Mouse (Mus musculus): ENCODE data around the gene Kctd15. TPM values are rescaled to one million over a fixed set of nuclear protein-coding genes. Genes with fewer than 3 reads are reported as not detected.
A peak's percentile ranks its signal among the peaks of the same experiment; 100 is the strongest.

Kctd15 gene
- 10 to 100 TPM; 16.0 to 16.2 TPM for total RNA-seq (2021)
- long read RNA-seq, experiment 1, partial matches to known transcripts: 1 of 7 reads
- long read RNA-seq, experiment 1, other reads (novel, unspliced or antisense): 3 of 7 reads
- long read RNA-seq, experiment 2, partial matches to known transcripts: 1 of 4 reads
- long read RNA-seq, experiment 2, other reads (novel, unspliced or antisense): 0 of 4 reads

- intact Hi-C loops (cut with DNase I): loop anchor here (5.0 kb wide), 1 partner anchor 164 kb away; no protein-coding TSS in a partner anchor
- DNase-seq (ENCODE audit: low spot score in 2 of 2): no peak
Observed at GRCm38 (mm10) chr7:34656632-34657031, at the start of gene Kctd15. Gene Kctd15 (minus strand): TSS chr7:34656732.

DNA sequence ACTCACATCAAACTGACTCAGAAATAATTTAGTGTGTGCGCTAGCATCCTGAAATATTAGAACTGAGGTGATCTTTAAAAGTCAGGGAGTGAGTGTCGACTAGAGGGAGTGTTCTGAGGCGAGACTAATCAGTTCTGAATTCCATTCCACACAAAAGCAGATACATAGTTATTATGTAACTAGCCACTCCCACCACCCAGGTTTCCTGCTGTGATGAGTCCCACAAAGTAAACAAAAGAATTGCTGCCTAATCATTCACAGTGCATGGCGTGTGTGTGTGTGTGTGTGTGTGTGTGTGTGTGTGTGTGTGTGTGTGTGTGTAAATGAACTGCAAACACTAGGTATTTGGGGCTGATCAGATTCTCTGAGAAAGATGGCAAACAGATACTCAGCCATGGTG lies 47.9 kb upstream of the Kctd15 start:
- intact Hi-C loops (cut with DNase I): no loop called here

GRCm38 (mm10) chr7:34703437-34703836 lies 46.9 kb upstream of the Kctd15 start:
- intact Hi-C loops (cut with DNase I): no loop called here
- DNase-seq (ENCODE audit: low spot score in 2 of 2): no peak

More for the DNA sequence above, 47.9 kb upstream of the Kctd15 start:
- no peak for DNase-seq (ENCODE audit: low spot score in 2 of 2)

DNA sequence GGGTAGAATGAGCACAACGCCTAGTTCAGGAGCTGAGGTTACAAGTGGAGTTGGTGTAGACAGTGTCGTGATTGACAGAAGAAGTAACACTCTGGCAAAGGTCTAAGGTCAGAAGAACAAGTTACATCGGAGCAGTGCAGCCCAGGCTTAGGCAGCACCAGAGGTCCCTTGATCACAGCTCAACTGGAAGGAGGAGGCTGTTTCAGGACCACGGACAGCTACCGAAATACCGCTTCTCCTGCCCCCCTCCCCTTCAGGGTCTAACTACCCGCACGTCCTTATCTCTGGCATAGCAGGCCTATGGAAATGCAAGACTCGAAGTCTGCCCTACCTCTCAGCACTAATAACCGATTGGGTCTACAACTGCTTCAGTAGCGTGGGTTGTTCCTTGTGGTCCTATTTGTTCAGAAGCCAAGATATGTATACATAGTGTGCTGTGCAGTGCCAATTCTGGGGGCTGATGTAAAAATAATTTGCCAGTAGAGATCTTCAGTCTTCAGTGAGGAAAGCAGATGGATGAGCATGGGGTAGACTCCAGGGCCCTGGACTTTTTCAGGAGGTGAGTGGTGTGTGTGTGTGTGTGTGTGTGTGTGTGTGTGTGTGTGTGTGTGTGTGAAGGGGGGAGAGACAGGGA lies 46.3 kb upstream of the Kctd15 start:
- peak in 1 of 2 experiments; percentile 57 for DNase-seq (ENCODE audit: low spot score in 2 of 2)
- intact Hi-C loops (cut with DNase I): no loop called here

GRCm38 (mm10) chr7:34699888-34700287 lies 43.4 kb upstream of the Kctd15 start:
- intact Hi-C loops (cut with DNase I): loop anchor here (2.0 kb wide), 1 partner anchor 79 kb away; no protein-coding TSS in a partner anchor
- DNase-seq (ENCODE audit: low spot score in 2 of 2): no peak

DNA sequence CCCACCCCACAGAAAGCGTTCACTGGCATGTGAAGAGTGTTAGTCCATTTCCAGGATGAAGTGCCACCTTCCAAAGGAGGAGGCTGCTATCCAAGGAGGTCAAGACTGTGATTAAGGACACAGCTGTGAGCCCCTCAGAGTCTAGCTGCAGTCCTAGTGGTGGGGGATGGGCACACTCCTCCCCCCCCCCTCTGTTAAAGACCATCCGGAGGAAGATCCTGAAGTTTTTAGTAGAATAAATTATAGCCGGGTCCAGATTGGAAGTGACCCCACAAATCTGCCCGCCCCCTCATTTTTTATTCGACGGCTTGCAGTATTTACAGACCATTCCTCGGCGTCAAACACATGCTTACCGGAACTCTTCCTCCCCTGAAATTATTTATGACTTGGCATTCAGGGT lies 41.7 kb upstream of the Kctd15 start:
- intact Hi-C loops (cut with DNase I): no loop called here
- no peak for DNase-seq (ENCODE audit: low spot score in 2 of 2)

DNA sequence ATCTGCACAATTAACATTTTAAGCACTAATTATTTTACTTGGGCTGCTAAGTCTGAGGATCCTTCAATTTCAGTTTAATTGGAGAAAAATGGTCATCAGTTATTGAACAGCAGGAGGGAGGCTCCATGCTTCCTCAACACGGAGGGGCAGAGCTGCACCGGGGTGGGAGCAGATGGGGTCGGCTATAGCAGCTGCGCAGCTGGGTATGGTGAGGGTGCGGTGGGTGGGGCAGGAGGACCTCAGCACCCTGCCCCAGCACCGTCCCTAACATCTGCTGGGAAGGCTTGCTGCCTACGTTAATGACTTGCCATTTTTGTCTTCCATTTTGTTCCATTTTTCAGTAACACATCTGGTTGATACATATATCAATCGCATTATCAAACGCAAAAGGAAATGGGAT lies 39.6 kb upstream of the Kctd15 start:
- intact Hi-C loops (cut with DNase I): no loop called here
- no peak for DNase-seq (ENCODE audit: low spot score in 2 of 2)

DNA sequence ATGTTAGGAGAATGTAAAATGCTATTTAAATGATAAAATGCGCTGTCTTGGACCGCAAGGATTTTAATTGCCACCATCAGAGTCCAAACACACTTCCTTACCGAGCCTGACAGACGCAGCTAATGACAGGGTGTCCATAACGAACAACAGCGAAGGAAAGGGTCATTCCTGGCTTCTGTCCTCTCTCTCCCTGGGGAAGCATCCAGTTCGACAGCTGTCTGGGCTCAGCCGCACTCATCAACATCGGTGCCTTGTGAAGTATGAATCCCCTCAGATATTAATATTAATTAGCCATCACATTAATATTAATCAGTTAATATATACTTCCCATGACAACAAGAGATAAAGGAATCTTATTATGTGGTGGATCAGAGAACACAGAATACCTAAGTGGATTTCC lies 38.4 kb upstream of the Kctd15 start:
- DNase-seq (ENCODE audit: low spot score in 2 of 2): no peak
- intact Hi-C loops (cut with DNase I): no loop called here

DNA sequence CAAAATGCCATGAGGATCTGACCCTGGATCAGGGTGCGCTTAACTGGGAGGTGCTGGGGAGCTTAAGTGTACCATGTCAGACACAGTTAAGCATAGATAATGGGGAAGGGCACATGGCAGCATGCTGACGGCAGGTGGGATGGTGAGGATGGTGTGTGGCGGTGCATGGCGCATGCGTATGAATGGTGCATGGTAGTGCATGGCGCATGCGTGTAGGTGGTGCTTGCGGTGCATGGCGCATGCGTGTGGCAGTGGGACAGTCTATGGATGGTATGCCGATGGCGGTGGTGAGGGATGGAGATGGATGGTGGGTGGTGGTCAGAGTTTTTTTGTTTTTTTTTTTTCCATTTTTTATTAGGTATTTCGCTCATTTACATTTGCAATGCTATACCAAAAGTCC lies 37.4 kb upstream of the Kctd15 start:
- DNase-seq (ENCODE audit: low spot score in 2 of 2): no peak
- intact Hi-C loops (cut with DNase I): no loop called here

DNA sequence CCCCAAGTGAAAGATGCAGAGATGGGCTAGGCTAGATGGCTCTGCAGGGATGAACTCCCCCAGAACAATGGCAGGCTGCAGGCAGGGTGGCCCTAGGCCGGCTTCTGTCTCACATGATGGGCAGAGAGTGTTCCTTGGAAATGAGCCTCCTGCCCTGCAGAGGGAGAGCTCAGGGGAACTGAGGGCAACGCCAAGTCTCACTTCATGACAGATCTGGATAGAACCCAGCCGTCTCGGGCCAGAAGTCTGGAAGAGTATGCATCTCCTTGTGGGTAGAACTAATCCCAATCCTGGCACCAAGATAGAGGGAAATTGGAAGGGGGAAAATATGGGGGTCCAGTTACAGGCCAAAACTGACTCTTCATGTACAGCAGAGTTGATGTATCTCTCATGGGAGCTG lies 36.5 kb upstream of the Kctd15 start:
- intact Hi-C loops (cut with DNase I): no loop called here
- no peak for DNase-seq (ENCODE audit: low spot score in 2 of 2)

- intact Hi-C loops (cut with DNase I): no loop called here
Observed at GRCm38 (mm10) chr7:34690111-34690510, 33.6 kb upstream of the Kctd15 start.

GRCm38 (mm10) chr7:34689028-34689427 lies 32.5 kb upstream of the Kctd15 start:
- no peak for DNase-seq (ENCODE audit: low spot score in 2 of 2)
- intact Hi-C loops (cut with DNase I): no loop called here

More at GRCm38 (mm10) chr7:34690111-34690510, 33.6 kb upstream of the Kctd15 start:
- DNase-seq (ENCODE audit: low spot score in 2 of 2): no peak

- DNase-seq (ENCODE audit: low spot score in 2 of 2): no peak
- intact Hi-C loops (cut with DNase I): no loop called here
Observed at GRCm38 (mm10) chr7:34685801-34686200, 29.3 kb upstream of the Kctd15 start.

DNA sequence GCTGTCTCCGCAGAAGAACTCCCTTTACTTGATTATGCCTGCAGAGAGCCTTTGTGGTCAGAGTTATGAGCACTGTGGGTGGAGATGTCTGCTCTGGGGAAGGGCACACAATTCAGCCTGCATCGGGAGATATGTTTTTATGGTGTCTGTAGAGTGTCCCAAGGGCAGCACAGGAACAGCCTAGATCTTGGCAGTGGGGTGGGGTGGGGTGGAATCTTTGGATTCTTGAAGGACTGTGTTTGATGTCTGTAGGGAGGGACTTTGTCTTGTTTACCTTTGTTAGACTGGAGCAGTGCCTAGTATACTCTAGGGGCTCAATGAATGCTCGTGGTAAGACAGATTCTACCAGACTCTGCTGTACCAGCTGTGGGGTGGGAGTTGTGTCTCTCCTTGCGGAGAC lies 28.6 kb upstream of the Kctd15 start:
- intact Hi-C loops (cut with DNase I): no loop called here
- DNase-seq (ENCODE audit: low spot score in 2 of 2): no peak

GRCm38 (mm10) chr7:34680771-34681421 lies 24.4 kb upstream of the Kctd15 start:
- intact Hi-C loops (cut with DNase I): no loop called here
- DNase-seq (ENCODE audit: low spot score in 2 of 2): no peak

DNA sequence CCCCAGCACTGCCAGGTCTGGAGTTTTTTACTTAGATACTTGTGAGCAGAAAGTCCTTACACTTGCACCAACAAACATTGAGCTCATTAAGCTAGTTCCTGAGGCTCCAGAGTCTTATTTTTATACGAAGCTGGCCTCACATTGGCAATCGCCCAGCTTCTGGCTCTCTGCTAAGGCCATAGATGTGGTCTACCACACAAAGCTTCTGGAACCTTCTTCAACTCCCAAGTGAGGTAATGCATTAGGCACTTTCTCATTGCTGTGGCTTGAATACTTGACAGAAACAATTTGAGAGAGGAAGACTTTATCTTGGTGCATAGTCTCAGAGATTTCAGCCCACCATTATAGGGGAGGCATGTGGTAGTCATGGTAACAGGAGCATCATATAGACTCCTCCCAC lies 23.4 kb upstream of the Kctd15 start:
- DNase-seq (ENCODE audit: low spot score in 2 of 2): no peak
- intact Hi-C loops (cut with DNase I): loop anchor here (10.0 kb wide), 1 partner anchor 585 kb away; no protein-coding TSS in a partner anchor

DNA sequence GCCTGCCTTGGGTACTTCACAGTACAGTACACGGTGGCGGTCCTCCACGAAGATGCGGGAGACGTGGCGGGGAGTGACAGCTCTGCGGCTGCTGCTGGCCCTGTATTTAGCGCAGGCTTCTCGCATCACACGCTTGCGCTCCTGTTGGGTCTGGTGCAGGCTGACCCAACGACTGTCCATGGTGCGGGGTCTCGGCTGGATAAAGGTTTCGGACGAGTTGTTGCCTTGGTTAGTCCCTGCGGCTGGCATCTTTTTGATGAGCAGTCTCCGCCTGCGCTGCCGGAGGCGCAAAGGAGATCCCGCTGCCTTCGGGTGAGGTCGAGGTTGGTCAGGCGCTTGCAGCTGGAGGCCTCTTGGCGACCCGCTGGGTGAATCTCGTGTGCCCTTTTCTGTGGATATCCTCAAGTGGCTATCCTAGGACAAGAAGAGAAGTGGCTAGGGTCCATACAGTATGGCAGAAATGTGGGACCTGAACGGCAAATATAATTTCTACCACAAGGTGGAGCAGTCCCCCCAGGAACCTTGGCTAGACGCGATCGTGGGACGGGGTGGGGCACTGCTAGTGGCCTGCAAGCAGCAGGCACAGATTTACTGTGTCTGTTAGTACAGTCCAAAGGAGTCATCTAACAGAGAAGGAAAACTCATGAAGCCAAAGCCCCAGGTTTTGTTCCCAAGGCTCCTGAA lies 19.4 kb upstream of the Kctd15 start:
- DNase-seq (ENCODE audit: low spot score in 2 of 2): peak; percentile 82 to 83
- intact Hi-C loops (cut with DNase I): loop anchor here (1.0 to 10.0 kb wide), 3 partner anchors 349 to 589 kb away; no protein-coding TSS in a partner anchor

DNA sequence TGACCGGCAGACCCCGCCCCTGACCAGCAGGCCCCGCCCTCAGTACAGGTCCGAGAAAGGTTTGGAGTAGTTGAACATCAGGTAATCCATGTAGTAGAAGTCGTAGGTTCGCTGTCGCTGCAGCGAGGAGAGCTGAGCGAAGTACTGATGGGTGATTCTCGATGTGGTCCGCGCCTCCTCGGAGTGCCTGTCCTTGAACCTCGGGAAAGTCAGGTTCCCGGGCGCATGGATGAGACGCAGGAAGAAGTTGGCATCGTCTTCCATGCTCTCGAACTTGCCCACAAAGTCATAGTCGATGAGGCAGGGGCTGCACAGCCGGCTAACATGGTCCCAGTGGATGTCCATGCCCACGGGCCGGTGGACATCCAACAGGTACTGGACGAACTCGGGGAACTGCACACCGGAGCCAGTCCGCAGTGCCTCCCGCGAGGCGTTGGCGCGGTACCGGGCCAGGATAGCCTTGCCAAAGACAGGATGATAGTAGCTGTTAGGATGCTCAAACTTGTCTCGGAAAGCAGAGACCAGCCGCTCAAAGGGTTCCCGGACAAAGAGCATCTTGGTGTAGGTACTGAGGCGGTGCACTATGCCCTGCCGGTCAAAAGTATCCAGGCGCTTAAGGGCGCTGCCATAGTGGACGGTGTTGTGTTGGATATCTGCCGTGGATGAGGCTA lies 18.7 kb upstream of the Kctd15 start:
- DNase-seq (ENCODE audit: low spot score in 2 of 2): no peak
- intact Hi-C loops (cut with DNase I): loop anchor here (1.0 to 10.0 kb wide), 2 partner anchors 498 to 590 kb away; no protein-coding TSS in a partner anchor

DNA sequence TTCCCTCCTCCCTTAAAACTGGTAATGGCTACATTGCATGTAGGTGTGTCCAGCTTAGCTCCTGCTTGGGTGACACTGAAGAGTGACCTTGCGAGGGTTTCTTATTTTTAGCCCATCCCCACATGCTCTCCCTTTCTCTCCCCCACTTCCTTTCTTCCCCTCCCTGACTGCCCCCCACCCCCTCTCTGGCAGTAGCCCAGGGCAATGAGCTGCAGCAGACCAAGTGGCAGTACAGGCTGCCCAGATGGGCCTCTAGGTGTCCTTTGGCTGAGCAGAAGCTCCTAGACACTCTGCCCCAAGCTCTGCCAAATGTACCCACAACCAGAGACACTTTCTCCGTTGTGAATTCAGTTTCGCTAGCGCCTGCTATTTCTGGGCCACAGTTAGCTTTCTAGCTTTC lies 16.4 kb upstream of the Kctd15 start:
- DNase-seq (ENCODE audit: low spot score in 2 of 2): no peak
- intact Hi-C loops (cut with DNase I): loop anchor here (1.0 to 10.0 kb wide), 3 partner anchors 234 to 592 kb away; no protein-coding TSS in a partner anchor

Data from left cerebral cortex, postnatal 14 days (tissue).